Mouse (Mus musculus) liver, embryonic 11.5 days (tissue): ENCODE results near the gene Cpt1b. TPM values are rescaled to one million over a fixed set of nuclear protein-coding genes. Genes with fewer than 3 reads are reported as not detected.

Experiments used
- ATAC-seq: fragments of 200-750 bp; cut with Nextera tagmentation; replicated peaks from 2 replicates; pipeline ENCODE4 v1.8.0; 2017; ENCODE audit warnings: moderate number of reproducible peaks, mild to moderate bottlenecking, moderate TSS enrichment, moderate library complexity; ENCODE audit not compliant: low FRiP score
- DNase-seq: peaks from one replicate; pipeline ENCODE4 v3.0.0-alpha.2; 2017; ENCODE audit warnings: low spot score
- H3K27ac ChIP-seq: fragments of 300-500 bp; sonication (generic); 2 replicates; pipeline ENCODE4 v1.5.1; 2014; ENCODE audit warnings: mild to moderate bottlenecking, low read depth, low read length, control low read depth
- H3K27me3 ChIP-seq: fragments of 300-500 bp; sonication (generic); replicated peaks from 2 replicates; pipeline ENCODE4 v1.6.1; 2014; ENCODE audit warnings: low read length, mixed read lengths; ENCODE audit not compliant: control insufficient read depth, insufficient read depth
- H3K36me3 ChIP-seq: fragments of 300-500 bp; sonication (generic); 2 replicates; pipeline ENCODE4 v1.6.1; 2014; ENCODE audit warnings: mild to moderate bottlenecking, low read length, moderate library complexity, mixed read lengths; ENCODE audit not compliant: control insufficient read depth, insufficient read depth
- H3K4me1 ChIP-seq: fragments of 300-500 bp; sonication (generic); replicated peaks from 2 replicates; pipeline ENCODE4 v1.6.1; 2014; ENCODE audit warnings: low read length, mixed read lengths; ENCODE audit not compliant: control insufficient read depth, insufficient read depth
- H3K4me2 ChIP-seq: fragments of 300-500 bp; sonication (generic); 2 replicates; pipeline ENCODE4 v1.6.1; 2014; ENCODE audit warnings: mild to moderate bottlenecking, control low read depth, moderate library complexity
- H3K4me3 ChIP-seq: fragments of 300-500 bp; sonication (generic); 2 replicates; pipeline ENCODE4 v1.5.1; 2014; ENCODE audit warnings: low read depth, low read length, control low read depth
- H3K9ac ChIP-seq: fragments of 300-500 bp; sonication (generic); 2 replicates; pipeline ENCODE4 v1.6.1; 2014; ENCODE audit warnings: low read depth, low read length, control low read depth
- H3K9me3 ChIP-seq: fragments of 300-500 bp; sonication (generic); 2 replicates; pipeline ENCODE4 v1.6.1; 2016; ENCODE audit warnings: low read length, inconsistent platforms, mixed read lengths; ENCODE audit not compliant: control insufficient read depth
- WGBS: fragments of 180-500 bp; shearing (Covaris S2); extraction: QIAGEN DNeasy Blood & Tissue Kit; methylation state at CpG from one replicate; pipeline ENCODE4 v1.1.7; 2014; 5-methylcytosine and 5-hydroxymethylcytosine counted together
- polyA plus RNA-seq: library from polyadenylated mRNA; unstranded; fragments of >200 nt; fragmentation: Nextera tagmentation; extraction: Ambion mirVana; gene quantifications from 2 replicates; pipeline ENCODE4 v1.2.1, GENCODE M21; 2014

The Cpt1b gene
- polyA plus RNA-seq, 1 experiment from 2014 or later = 3.5 TPM

DNA sequence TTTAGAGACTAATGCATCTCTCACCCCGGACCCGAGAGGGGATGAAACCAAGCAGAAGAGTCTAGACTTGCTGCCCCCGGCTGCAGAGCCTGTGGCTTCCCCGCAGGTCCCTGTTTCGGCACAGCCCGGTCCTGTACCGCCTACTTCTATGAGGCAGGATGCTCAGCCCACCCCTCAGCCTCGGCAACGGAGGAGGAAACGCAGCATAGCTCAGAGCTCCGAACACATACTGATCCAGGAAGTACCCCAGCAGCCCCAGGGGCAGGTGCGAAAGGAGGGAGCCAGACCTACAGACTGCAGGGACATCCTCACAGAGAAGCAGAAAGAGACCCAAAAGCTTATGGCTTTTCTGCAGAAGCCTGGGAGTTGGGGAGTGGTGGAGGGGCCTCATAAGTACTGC, 38.5 kb downstream of the Cpt1b start:
- Histone ChIP-seq H3K4me3 (no peak overlapping the region), H3K4me1 (no peaks in the 10 kb centered on the region), H3K36me3 (no peaks in the 10 kb centered on the region), H3K27me3 (peaks cover 3% of the 10 kb centered on the region), H3K9me3 (no peaks in the 10 kb centered on the region), H3K9ac (no peak overlapping the region), H3K27ac (no peak overlapping the region), H3K4me2 (no peak overlapping the region)
- 35% methylated on average over 12 of the region's 12 CpGs for WGBS
- no peak for ATAC-seq
- no peak for DNase-seq

DNA sequence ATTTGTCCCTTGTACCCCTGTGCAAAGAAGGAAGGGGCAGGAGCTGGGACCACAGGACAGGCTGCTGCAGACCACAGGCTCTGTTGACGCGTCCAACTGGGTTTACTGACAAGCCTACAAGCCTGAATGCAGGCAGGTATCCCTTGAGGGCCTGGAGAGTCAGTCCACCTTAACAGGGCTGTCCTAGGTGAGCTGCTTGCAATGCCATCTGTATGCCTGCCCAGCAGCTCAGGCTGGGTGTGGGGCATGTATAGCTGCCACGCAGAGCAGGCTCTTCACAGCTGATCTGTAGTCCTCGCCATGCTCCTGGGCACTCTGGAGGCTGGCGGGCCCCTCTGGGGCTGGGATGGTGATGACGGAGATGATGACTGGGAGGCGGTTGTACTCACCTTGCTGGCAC, 41.0 kb downstream of the Cpt1b start, which contains the start of gene Klhdc7b:
Gene Klhdc7b (plus strand): TSS at position 301 of the 400 bp plus-strand sequence.
- H3K4me2 ChIP-seq = no peak within 1 kb of the TSS
- H3K36me3 ChIP-seq = no peaks in the 10 kb centered on the region
- DNase-seq (no peak), ATAC-seq (no peak)
- H3K9ac ChIP-seq = no peak within 1 kb of the TSS
- peaks cover 1% of the 10 kb centered on the region for H3K4me1 ChIP-seq
- 85% methylated on average over 7 of the region's 7 CpGs for WGBS
- H3K4me3 ChIP-seq = no peak within 1 kb of the TSS
- H3K27me3 ChIP-seq = peaks cover 7% of the 10 kb centered on the region
- no peak within 1 kb of the TSS for H3K27ac ChIP-seq
- no peaks in the 10 kb centered on the region for H3K9me3 ChIP-seq

- peaks cover 43% of the 10 kb centered on the region for H3K27me3 ChIP-seq
- H3K4me3 ChIP-seq = peak overlapping the region; percentile 51
- no peaks in the 10 kb centered on the region for H3K9me3 ChIP-seq
- H3K4me1 ChIP-seq = peaks cover 22% of the 10 kb centered on the region
- ATAC-seq (peak; percentile 48), DNase-seq (no peak)
- H3K27ac ChIP-seq = no peak overlapping the region
- H3K9ac ChIP-seq = no peak overlapping the region
- H3K4me2 ChIP-seq = peak overlapping the region; percentile 77
- 5% methylated on average over 10 of the region's 10 CpGs for WGBS
- no peaks in the 10 kb centered on the region for H3K36me3 ChIP-seq
Measured at GRCm38 (mm10) chr15:89379429-89379828, 46.2 kb downstream of the Cpt1b start.

GRCm38 (mm10) chr15:89378831-89379401, 46.7 kb downstream of the Cpt1b start, which contains the start of gene Odf3b:
Gene Odf3b, minus strand, starts transcription at chr15:89379282.
- DNase-seq = peak; percentile 56
- peak within 1 kb of the TSS; percentile 54; the same call in 1 of the 2 replicates for H3K9ac ChIP-seq
- peak within 1 kb of the TSS; percentile 77 for H3K4me2 ChIP-seq
- H3K36me3 ChIP-seq = no peaks in the 10 kb centered on the region
- no peaks in the 10 kb centered on the region for H3K9me3 ChIP-seq
- H3K4me3 ChIP-seq = peak within 1 kb of the TSS; percentile 51
- H3K4me1 ChIP-seq = peaks cover 26% of the 10 kb centered on the region
- peak; percentile 13 for ATAC-seq
- H3K27ac ChIP-seq = no peak within 1 kb of the TSS
- WGBS = 1% methylated on average over 33 of the region's 33 CpGs
- peaks cover 43% of the 10 kb centered on the region for H3K27me3 ChIP-seq

GRCm38 (mm10) chr15:89377938-89378828, 47.5 kb downstream of the Cpt1b start:
- H3K27ac ChIP-seq = no peak overlapping the region
- WGBS = 17% methylated on average over 46 of the region's 46 CpGs

GRCm38 (mm10) chr15:89377362-89377761, 48.3 kb downstream of the Cpt1b start:
- peaks cover 40% of the 10 kb centered on the region for H3K27me3 ChIP-seq
- H3K9me3 ChIP-seq = no peaks in the 10 kb centered on the region
- no peak overlapping the region for H3K9ac ChIP-seq
- peak overlapping the region; percentile 42 for H3K4me2 ChIP-seq
- WGBS = 9% methylated on average over 18 of the region's 18 CpGs
- ATAC-seq (no peak), DNase-seq (no peak)
- no peaks in the 10 kb centered on the region for H3K36me3 ChIP-seq
- no peak overlapping the region for H3K4me3 ChIP-seq
- peaks cover 29% of the 10 kb centered on the region for H3K4me1 ChIP-seq
- no peak overlapping the region for H3K27ac ChIP-seq

More at GRCm38 (mm10) chr15:89377938-89378828, 47.5 kb downstream of the Cpt1b start:
- H3K36me3 ChIP-seq = no peaks in the 10 kb centered on the region
- peaks cover 40% of the 10 kb centered on the region for H3K27me3 ChIP-seq
- no peak for DNase-seq
- peak overlapping the region; percentile 54; the same call in 1 of the 2 replicates for H3K9ac ChIP-seq
- H3K4me2 ChIP-seq = peak overlapping the region; percentile 77
- peak overlapping the region; percentile 51 for H3K4me3 ChIP-seq
- no peak for ATAC-seq
- H3K9me3 ChIP-seq = no peaks in the 10 kb centered on the region
- peaks cover 26% of the 10 kb centered on the region for H3K4me1 ChIP-seq

DNA sequence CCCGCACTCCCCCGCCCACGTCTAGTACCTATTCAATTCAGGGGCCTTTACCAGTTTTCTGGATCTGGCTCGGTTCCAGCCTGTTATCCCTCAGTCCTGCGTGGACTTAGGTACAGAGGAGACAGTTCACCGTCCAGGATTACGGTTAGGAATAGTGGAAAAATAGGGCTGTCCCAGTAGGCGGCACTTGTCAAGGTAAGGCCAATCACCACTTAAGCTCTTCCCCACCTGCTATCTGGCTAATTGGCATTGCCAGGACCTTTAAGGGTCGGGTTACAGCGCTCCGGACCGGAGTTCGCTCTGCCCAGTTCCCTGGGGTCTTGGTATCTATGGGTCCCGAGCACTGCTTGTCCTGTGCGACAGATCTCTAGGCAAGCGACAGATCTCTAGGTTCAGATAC, 48.7 kb downstream of the Cpt1b start, which contains the start of gene Tymp:
Gene Tymp (minus strand): TSS at position 83 of the 400 bp plus-strand sequence.
- peaks cover 29% of the 10 kb centered on the region for H3K4me1 ChIP-seq
- WGBS = 29% methylated on average over 16 of the region's 16 CpGs
- no peaks in the 10 kb centered on the region for H3K9me3 ChIP-seq
- H3K4me3 ChIP-seq = no peak within 1 kb of the TSS
- no peak within 1 kb of the TSS for H3K9ac ChIP-seq
- H3K27me3 ChIP-seq = peaks cover 40% of the 10 kb centered on the region
- peaks cover 3% of the 10 kb centered on the region; the same call in 1 of the 2 replicates for H3K36me3 ChIP-seq
- peak within 1 kb of the TSS; percentile 42 for H3K4me2 ChIP-seq
- H3K27ac ChIP-seq = no peak within 1 kb of the TSS
- DNase-seq = no peak
- no peak for ATAC-seq

GRCm38 (mm10) chr15:89376040-89376439, 49.6 kb downstream of the Cpt1b start:
- DNase-seq = no peak
- Histone ChIP-seq H3K4me2 (no peak overlapping the region), H3K9me3 (no peaks in the 10 kb centered on the region), H3K27me3 (peaks cover 40% of the 10 kb centered on the region), H3K4me1 (peaks cover 29% of the 10 kb centered on the region), H3K36me3 (peaks cover 12% of the 10 kb centered on the region), H3K9ac (no peak overlapping the region), H3K4me3 (no peak overlapping the region), H3K27ac (no peak overlapping the region)
- ATAC-seq = no peak
- 85% methylated on average over 7 of the region's 7 CpGs for WGBS
